Mouse (Mus musculus) midbrain, embryonic 10.5 days (tissue): ENCODE data around the gene Fdxr. TPM values are rescaled to one million over a fixed set of nuclear protein-coding genes. Genes with fewer than 3 reads are reported as not detected.

Experiments used
- DNase-seq: peaks from one replicate; pipeline ENCODE4 v3.0.0-alpha.2; 2017; ENCODE audit warnings: low spot score
- H3K27ac ChIP-seq: fragments of 300-500 bp; sonication (generic); replicated peaks from 2 replicates; pipeline ENCODE4 v1.5.1; 2016; ENCODE audit warnings: mild to moderate bottlenecking
- H3K27me3 ChIP-seq: fragments of 300-500 bp; sonication (generic); 2 replicates; pipeline ENCODE4 v1.6.1; 2016; ENCODE audit warnings: low read depth, mild to moderate bottlenecking; ENCODE audit not compliant: poor library complexity, severe bottlenecking
- H3K36me3 ChIP-seq: fragments of 300-500 bp; sonication (generic); 2 replicates; pipeline ENCODE4 v1.6.1; 2016; ENCODE audit warnings: mild to moderate bottlenecking, moderate library complexity
- H3K4me1 ChIP-seq: fragments of 300-500 bp; sonication (generic); 2 replicates; pipeline ENCODE4 v1.6.1; 2016
- H3K4me3 ChIP-seq: fragments of 300-500 bp; sonication (generic); 2 replicates; pipeline ENCODE4 v1.5.1; 2016; ENCODE audit warnings: mild to moderate bottlenecking, moderate library complexity
- H3K9me3 ChIP-seq: fragments of 300-500 bp; sonication (generic); replicated peaks from 2 replicates; pipeline ENCODE4 v1.6.1; 2016; ENCODE audit warnings: mild to moderate bottlenecking
- WGBS: fragments of 180-500 bp; shearing (Covaris S2); methylation state at CpG from one replicate; pipeline ENCODE4 v1.1.7; 2016; 5-methylcytosine and 5-hydroxymethylcytosine counted together
- polyA plus RNA-seq: library from polyadenylated mRNA; unstranded; fragments of >200 nt; fragmentation: Nextera tagmentation; extraction: Ambion mirVana; gene quantifications from 2 replicates; pipeline ENCODE4 v1.2.1, GENCODE M21; 2016

Gene Fdxr
- polyA plus RNA-seq, 1 experiment from 2014 or later: 16.7 TPM

- WGBS: 71% methylated on average over 4 of the region's 4 CpGs
- DNase-seq: no peak
- Histone ChIP-seq H3K27ac (no peak overlapping the region), H3K4me3 (no peak overlapping the region), H3K4me1 (0 out of 2 replicates have a peak, but pooled peaks cover 3% of the 10 kb centered on the region), H3K36me3 (no peaks in the 10 kb centered on the region), H3K9me3 (no peaks in the 10 kb centered on the region), H3K27me3 (no peaks in the 10 kb centered on the region)
Measured at GRCm38 (mm10) chr11:115285282-115285681, 8.4 kb upstream of the Fdxr start.

- Histone ChIP-seq H3K4me1 (0 out of 2 replicates have a peak, but pooled peaks cover 3% of the 10 kb centered on the region), H3K4me3 (no peak overlapping the region), H3K27me3 (no peaks in the 10 kb centered on the region), H3K27ac (no peak overlapping the region), H3K9me3 (no peaks in the 10 kb centered on the region), H3K36me3 (no peaks in the 10 kb centered on the region)
- DNase-seq: no peak
- 92% methylated on average over 12 of the region's 12 CpGs for WGBS
Measured at GRCm38 (mm10) chr11:115283891-115284620, 7.2 kb upstream of the Fdxr start.

DNA sequence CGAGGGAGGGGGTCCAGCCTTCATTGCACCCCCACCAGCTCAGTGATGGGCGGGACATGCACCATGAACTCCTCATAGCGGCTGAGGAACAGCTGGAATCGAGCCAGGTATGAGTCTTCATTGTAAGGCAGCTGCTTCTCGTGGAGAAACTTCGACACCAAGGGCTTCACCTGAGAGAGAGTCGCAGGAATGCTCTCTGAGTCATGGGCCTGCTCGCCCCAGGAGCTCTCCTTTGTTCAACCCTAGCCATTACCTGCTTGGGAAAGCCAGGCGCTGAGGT, 6.6 kb upstream of the Fdxr start:
- H3K4me1 ChIP-seq: 0 out of 2 replicates have a peak, but pooled peaks cover 3% of the 10 kb centered on the region
- no peaks in the 10 kb centered on the region for H3K9me3 ChIP-seq
- no peak for DNase-seq
- H3K27me3 ChIP-seq: no peaks in the 10 kb centered on the region
- WGBS: 78% methylated on average over 9 of the region's 9 CpGs
- H3K27ac ChIP-seq: no peak overlapping the region
- H3K36me3 ChIP-seq: no peaks in the 10 kb centered on the region
- no peak overlapping the region for H3K4me3 ChIP-seq

DNA sequence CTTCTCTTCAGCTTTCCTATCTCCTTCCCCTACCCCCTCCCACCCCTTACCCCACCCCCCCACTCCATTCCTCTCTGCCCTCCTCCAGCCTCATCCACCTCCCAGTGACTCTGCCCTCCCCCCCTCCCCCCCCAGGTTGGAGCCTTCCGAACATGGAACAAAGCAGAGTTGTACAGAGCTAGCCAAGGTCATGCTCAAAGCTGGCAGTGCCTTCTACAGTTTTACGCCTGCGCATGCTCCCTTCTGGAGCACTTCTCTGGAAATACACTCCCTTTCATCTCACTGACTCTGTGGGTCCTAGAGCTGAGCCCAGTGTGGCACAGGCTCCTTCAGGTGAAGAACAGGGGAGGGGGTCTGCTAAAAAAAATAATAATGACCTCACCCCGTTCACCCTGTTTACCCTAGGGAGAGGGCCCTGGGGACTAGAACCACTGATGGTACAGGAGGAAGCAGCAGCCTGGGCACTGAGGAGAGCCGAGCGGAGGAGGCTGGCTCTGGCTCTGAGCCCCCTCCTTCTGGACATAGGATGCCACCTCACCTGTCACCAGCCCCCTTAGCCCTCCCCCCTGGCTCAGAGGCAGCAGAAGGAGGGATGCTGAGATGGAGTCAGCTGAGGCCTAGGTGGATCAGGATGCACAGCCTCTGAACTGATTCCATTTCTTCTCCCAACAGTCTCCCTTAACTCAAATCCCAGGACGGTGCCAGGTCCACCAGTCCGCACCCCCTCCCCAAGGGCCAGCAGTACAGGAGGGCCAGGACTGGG, 6.1 kb upstream of the Fdxr start:
- Histone ChIP-seq H3K27me3 (no peaks in the 10 kb centered on the region), H3K4me3 (no peak overlapping the region), H3K36me3 (no peaks in the 10 kb centered on the region), H3K27ac (no peak overlapping the region), H3K9me3 (no peaks in the 10 kb centered on the region), H3K4me1 (peaks cover 7% of the 10 kb centered on the region)
- 83% methylated on average over 8 of the region's 8 CpGs for WGBS
- DNase-seq: no peak

DNA sequence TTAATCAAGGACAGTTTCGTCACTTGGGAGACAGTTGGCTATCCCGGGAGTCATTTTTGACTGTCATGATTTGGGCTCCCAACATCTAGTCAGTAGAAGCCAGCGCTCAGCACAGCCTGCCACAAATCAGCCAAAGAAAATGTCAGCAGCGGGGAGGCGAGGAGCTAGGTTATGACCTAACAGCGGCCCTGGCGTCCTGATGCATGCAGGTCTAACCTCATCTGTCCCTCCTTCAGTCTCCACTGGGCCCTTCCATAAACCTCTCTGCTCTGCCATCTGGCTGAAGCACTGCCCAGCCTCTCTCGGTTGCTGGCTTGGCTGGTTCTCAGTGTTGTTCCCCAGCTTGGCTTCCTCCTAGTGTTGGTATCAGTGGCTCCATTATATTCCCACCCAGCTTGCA, 5.4 kb upstream of the Fdxr start:
- WGBS: 82% methylated on average over 8 of the region's 8 CpGs
- H3K27ac ChIP-seq: no peak overlapping the region
- H3K9me3 ChIP-seq: no peaks in the 10 kb centered on the region
- H3K4me3 ChIP-seq: no peak overlapping the region
- DNase-seq: no peak
- H3K36me3 ChIP-seq: no peaks in the 10 kb centered on the region
- H3K4me1 ChIP-seq: peaks cover 11% of the 10 kb centered on the region
- H3K27me3 ChIP-seq: no peaks in the 10 kb centered on the region

DNA sequence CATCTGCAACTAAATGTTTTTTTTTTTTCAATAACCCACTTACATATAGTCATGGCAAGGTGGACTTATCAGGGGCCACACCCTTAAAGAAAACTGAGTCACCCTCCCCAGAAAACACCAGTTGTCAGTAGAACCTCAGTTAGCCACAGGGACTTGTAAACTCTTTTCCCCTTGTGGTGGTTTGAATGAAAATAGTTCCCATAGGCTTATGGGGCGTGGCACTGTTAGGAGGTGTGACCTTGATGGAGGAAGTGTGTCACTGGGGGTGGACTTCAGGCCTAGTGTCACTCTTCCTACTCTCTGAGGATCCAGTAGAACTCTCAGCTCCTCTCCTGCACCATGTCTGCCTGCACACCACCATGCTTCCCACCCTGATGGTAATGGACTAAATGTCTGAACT, 2.9 kb upstream of the Fdxr start:
- Histone ChIP-seq H3K4me1 (peaks cover 31% of the 10 kb centered on the region), H3K27ac (no peak overlapping the region), H3K9me3 (no peaks in the 10 kb centered on the region), H3K27me3 (no peaks in the 10 kb centered on the region), H3K4me3 (no peak overlapping the region), H3K36me3 (no peaks in the 10 kb centered on the region)
- no peak for DNase-seq
- WGBS: 65% methylated on average over 1 of the region's 1 CpGs

GRCm38 (mm10) chr11:115278176-115278575, 1.3 kb upstream of the Fdxr start:
- DNase-seq: no peak
- Histone ChIP-seq H3K27ac (no peak overlapping the region), H3K36me3 (no peaks in the 10 kb centered on the region), H3K27me3 (no peaks in the 10 kb centered on the region), H3K4me3 (peak overlapping the region; percentile 65), H3K4me1 (peaks cover 39% of the 10 kb centered on the region), H3K9me3 (no peaks in the 10 kb centered on the region)
- 72% methylated on average over 6 of the region's 6 CpGs for WGBS

DNA sequence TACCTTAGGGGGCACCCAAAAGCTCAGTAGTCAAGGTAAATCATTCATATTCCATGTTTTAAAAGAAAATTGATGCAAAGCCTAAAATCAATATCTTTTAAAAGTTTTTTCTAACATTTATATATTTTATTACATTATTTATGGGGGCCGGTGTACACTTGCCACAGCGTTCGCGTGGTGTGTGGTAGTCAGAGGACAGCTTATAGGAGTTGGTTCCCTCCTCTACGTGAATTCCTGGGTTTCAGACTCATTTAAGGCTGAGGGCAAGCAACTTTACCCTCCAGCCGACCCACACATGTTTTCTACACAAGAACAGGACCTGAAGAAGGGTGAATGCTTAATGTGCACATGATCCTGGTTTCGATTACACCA, 740 bp upstream of the Fdxr start:
- Histone ChIP-seq H3K36me3 (no peaks in the 10 kb centered on the region), H3K9me3 (no peaks in the 10 kb centered on the region), H3K27me3 (no peaks in the 10 kb centered on the region), H3K4me3 (peak overlapping the region; percentile 65), H3K4me1 (peaks cover 44% of the 10 kb centered on the region), H3K27ac (peak overlapping the region; percentile 88)
- 26% methylated on average over 7 of the region's 7 CpGs for WGBS
- no peak for DNase-seq

DNA sequence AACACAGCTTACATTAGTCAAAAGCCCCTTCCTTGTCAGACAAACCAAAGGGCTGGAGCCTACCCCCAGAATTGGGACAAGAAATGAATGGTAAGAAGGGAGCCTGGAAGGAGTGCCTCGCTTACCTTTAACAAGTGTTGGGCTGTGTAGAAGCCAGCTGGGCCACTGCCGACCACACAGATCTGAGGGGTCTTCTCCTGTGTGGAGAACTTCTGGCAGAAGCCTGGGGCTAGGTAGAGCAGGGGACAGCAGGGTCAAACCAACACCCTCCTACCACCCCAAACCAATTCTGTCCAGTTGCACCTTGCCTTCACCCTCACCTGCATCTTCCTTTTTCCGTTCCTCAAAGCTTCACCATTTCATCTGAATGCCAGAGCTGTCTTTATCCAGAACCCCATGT, 896 bp downstream of the Fdxr start:
- DNase-seq: no peak
- H3K27ac ChIP-seq: peak overlapping the region; percentile 88; the same call in 1 of the 2 replicates

DNA sequence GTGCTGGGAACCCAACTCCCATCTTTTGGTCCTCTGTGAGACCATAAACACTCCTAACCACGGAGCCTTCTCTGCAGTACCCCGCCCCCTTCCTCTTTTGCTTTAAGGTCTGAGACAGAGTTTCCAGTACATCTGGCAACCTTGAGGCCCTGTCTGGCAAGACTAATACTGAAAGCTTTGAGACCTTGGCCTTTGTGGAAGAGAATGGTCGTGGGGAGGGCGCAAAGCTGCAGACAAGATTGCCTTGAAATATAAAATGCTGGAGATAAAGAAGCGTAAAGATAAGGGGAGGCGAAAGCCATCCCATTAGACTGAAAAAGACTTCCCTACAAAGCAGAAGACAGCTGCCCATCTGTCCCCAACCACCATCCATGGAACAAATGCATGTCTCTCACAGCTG, 1.3 kb downstream of the Fdxr start:
- H3K4me3 ChIP-seq: peak overlapping the region; percentile 65
- peaks cover 44% of the 10 kb centered on the region for H3K4me1 ChIP-seq

More for the DNA sequence above, 896 bp downstream of the Fdxr start:
- WGBS: 73% methylated on average over 3 of the region's 3 CpGs
- Histone ChIP-seq H3K4me1 (peaks cover 41% of the 10 kb centered on the region), H3K27me3 (peaks cover 5% of the 10 kb centered on the region; the same call in 1 of the 2 replicates), H3K9me3 (no peaks in the 10 kb centered on the region), H3K4me3 (peak overlapping the region; percentile 65), H3K36me3 (peaks cover 6% of the 10 kb centered on the region; the same call in 1 of the 2 replicates)

GRCm38 (mm10) chr11:115274771-115275170, 2.1 kb downstream of the Fdxr start:
- Histone ChIP-seq H3K4me1 (peaks cover 51% of the 10 kb centered on the region), H3K27ac (no peak overlapping the region), H3K9me3 (no peaks in the 10 kb centered on the region), H3K27me3 (peaks cover 12% of the 10 kb centered on the region), H3K4me3 (no peak overlapping the region), H3K36me3 (peaks cover 6% of the 10 kb centered on the region; the same call in 1 of the 2 replicates)
- DNase-seq: no peak
- WGBS: 91% methylated on average over 6 of the region's 6 CpGs

More for the DNA sequence above, 1.3 kb downstream of the Fdxr start:
- DNase-seq: no peak
- no peaks in the 10 kb centered on the region for H3K9me3 ChIP-seq
- peaks cover 6% of the 10 kb centered on the region; the same call in 1 of the 2 replicates for H3K36me3 ChIP-seq
- H3K27ac ChIP-seq: no peak overlapping the region
- 91% methylated on average over 6 of the region's 6 CpGs for WGBS
- H3K27me3 ChIP-seq: peaks cover 5% of the 10 kb centered on the region; the same call in 1 of the 2 replicates

- Histone ChIP-seq H3K9me3 (no peaks in the 10 kb centered on the region), H3K27ac (no peak overlapping the region), H3K36me3 (peaks cover 12% of the 10 kb centered on the region; the same call in 1 of the 2 replicates), H3K27me3 (peaks cover 18% of the 10 kb centered on the region), H3K4me1 (peaks cover 53% of the 10 kb centered on the region), H3K4me3 (no peak overlapping the region)
- 85% methylated on average over 7 of the region's 7 CpGs for WGBS
- DNase-seq: no peak
Measured at GRCm38 (mm10) chr11:115274178-115274577, 2.7 kb downstream of the Fdxr start.

- Histone ChIP-seq H3K27me3 (peaks cover 23% of the 10 kb centered on the region), H3K36me3 (peaks cover 17% of the 10 kb centered on the region), H3K9me3 (no peaks in the 10 kb centered on the region), H3K4me3 (no peak overlapping the region), H3K4me1 (peaks cover 53% of the 10 kb centered on the region), H3K27ac (no peak overlapping the region; the same call in 1 of the 2 replicates)
- no peak for DNase-seq
- WGBS: 69% methylated on average over 7 of the region's 7 CpGs
Measured at GRCm38 (mm10) chr11:115273735-115274134, 3.1 kb downstream of the Fdxr start.
